Mouse (Mus musculus) gastrocnemius, adult 18-20 months (tissue): ENCODE measurements at regions not wholly inside any gene's neighbourhood (a gene's known extent, or its start where the extent isn't known, plus 50 kb on each side); places are given as distances from the start of the nearest gene placed in this dataset.
A peak's percentile ranks its signal among the peaks of the same experiment; 100 is the strongest.

Source experiments
- DNase-seq: peaks from one replicate; pipeline ENCODE4 v3.0.0; 2021; ENCODE audit warnings: low spot score

DNA sequence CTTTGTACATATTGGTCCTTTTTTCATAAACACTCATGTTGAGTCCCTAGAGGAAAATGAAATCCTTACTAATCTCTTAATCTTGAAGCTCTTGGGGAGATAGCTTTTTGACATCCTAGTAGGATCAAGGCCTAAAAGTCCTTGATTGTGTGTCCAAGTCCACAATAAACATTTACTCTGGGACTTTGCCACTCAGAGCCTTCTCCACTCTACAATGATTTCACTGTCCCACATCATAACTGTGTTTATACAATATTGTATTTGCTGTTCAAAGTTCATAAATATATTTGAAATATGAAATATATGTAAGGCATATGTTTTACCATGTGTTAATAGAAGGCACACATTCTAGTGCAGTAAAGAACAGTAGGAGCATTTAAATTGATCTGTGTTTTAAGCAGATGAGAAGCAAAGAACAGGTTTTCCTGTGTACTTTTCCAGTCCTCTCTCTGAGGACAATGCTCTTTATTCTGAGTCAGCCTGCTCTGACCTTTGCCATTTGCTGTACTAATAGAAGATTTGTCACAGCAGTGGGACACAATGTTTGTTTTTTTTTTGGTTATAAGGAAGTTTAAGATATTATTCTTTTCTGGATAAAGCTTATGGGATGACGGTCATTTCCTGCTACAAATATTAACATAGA, 130.7 kb upstream of the Gprin3 start:
- DNase-seq = no peak

DNA sequence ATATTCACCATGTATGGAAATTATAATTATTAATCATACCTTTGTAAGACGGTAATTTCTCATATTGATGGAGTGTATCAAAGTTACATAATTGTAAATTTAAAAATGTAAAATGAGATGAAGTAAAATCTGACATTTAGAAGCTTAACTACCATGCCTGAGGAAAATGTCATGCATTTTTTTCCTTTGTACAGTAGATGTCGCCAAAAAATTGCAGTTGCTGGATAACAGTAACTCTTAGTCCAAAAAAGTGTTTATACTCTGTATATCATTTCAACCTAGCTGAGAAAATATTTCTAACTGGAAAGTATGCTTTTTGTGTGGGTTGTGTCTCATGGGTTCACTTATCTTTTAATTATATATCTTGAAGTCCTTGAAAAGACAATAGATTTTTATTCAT, 110.9 kb upstream of the Gprin3 start:
- no peak for DNase-seq

DNA sequence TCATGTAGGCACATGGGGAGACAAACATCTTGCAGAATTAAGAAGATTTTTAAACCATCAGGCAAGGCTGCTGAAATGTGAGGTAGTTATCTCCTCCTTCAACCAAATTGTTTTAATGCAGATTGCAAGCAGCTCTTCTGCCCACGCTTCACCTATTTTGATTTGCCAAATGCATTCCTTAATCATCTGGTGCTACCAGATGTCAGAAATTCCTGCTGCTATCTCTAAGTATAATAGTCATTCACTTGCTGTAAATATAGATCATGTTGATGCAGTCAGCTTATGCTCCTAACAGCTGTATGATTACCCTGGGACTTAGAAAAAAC, 98.8 kb upstream of the Gprin3 start:
- DNase-seq = no peak

DNA sequence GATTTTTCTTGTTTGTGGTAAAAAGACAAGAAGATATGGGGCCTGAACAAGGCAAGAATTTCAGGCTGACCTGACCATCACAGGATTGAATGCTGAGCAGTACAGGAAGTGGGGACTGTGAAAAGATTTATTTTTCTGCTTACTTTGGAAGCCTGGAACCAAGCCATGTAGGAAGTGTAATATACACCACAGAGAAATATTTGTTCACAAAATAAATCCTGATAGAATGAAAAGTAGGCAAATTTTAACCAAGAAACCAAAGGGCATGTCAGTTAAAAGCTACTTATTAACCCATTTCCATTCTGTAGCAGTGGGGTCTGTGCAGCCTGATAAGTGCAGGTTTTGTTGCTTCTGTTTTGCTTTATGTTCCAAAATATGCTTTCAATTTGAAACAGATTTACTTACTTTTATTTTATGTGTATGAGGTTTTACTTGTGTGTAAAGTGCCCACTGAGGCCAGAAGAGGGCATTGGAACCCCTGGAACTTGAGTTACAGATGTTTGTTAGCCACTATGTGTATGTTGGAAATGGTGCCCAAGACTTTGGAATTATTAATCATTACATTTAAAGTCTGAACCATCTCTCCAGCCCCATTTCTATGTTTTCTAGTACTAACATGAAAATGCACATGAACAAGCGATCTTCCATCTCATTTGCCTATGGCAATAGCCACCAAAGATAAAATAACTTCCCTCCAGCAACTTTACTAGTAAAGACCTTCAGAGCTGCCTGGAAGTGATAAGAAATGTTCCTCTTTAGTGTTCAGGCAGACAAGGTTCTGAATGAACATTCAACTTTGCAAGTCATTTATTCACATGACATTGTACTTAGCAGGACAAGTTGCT, 98.2 kb upstream of the Gprin3 start:
- no peak for DNase-seq

DNA sequence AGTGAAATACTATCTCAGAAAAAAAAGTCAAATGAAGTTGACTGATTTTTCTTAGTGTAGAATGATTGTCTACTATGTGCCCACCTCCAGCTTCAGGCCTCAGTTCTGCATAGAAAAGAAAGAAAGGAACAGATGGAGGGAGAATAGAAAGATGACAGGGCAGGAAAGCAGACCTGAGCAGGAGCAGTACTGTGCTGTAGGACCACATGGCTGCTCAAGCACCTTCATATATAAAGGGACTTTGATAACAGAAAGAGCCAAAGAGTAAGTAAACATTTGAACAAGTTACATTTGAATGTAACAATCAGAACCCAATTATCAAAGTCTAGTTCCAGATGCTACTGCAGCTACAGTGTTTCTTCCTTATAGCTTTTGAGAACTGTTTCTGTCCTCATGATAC, 96.9 kb upstream of the Gprin3 start:
- no peak for DNase-seq

DNA sequence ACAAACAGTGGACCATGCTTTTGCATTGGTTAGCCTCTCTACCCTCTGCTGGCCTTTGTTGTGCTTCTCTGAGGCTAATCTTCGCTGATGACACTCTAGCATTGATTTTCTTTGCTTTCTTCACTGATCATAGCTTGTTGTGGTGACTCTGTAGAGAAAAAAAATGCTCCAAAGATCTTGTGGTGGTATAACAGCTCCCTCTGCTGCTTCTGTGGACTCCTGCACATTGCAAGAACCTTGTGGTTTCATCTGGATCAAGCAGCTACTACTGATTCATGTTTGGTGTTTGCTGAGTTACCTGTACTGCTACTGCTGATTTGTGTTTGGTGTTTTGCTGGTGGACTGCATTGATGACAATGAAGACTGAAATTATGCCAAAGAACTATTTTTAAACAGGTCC, 74.7 kb upstream of the Gprin3 start:
- DNase-seq = no peak

DNA sequence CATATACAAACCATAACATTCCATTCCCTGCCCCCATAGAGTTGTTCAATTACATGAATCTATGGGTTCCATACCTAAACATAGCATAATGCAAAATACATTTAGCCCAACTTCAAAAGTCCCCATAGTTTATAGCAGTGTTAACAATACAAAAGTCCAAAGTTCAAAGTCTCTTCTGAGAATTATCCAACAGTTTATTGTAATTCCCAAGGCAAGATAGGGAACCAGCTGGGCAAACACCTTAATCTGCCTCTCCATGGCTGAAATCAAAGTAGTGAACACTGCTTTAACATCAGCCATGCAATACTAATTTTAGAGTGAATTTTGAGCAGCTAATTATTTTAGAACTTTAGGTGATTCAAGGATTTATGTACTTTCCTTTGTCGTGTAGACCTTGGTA, 72.7 kb upstream of the Gprin3 start:
- no peak for DNase-seq

DNA sequence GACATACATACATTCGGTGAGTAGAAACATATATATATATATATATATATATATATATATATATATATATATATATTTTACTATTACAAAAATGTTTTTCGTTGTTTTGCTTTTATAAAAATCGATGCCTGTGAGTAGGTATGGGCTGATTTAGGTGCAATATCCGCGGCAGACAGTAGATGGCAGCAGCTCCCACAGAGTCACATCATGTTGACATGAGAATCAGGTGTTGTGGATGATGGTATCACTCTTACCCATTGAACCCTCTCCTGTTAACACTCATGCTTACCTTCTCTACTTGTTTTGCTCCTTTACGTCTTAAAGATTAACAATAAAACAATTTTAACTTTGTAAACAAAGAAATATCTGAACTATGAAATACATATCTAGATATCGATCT, 72.0 kb upstream of the Gprin3 start:
- peak; percentile 44 for DNase-seq

DNA sequence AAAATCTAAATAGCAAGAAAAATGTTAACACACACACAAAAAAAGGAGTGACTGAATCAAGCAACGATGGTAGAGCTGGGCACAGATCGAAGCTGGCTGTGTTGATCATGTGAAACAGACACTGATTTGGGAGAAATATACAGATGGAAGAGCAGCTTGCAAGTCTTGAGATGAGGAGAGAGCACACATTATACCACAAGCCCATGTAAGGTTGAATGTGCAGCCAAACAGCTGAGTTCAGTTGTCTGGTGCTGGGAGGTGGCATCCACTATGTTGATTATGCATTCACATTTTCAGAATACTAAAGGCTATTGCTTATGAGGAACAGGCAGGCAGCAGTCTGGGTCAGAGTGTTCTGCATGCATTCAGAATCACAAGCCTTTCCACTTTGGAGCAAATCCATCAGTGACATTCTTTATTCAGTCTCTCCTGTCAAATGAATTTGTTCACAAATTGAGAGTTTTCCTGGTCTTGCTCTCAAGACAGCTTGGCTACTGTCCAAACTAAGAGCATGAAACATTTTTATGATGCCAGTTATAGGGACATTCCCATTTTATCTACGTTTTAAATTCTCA, 63.0 kb upstream of the Gprin3 start:
- no peak for DNase-seq

DNA sequence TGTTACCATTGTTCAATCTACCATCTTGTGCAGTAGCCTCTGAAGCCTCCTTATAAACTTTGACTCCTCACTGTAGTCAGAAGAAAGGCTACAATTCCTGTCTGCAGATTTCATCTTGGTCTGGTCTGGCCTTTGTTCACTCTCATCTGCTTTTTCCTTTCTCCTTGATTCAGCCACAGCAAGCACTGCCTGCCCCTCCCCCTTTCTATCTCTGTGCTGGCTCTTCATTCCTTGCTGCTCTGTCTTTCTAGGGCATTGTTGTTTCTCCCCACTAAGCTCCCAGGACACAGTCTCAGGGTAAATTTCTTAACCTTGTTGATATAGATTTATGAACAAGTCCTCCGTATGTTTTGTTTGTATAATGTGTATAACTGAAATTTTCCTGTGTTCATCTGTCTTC, 62.3 kb upstream of the Gprin3 start:
- no peak for DNase-seq

DNA sequence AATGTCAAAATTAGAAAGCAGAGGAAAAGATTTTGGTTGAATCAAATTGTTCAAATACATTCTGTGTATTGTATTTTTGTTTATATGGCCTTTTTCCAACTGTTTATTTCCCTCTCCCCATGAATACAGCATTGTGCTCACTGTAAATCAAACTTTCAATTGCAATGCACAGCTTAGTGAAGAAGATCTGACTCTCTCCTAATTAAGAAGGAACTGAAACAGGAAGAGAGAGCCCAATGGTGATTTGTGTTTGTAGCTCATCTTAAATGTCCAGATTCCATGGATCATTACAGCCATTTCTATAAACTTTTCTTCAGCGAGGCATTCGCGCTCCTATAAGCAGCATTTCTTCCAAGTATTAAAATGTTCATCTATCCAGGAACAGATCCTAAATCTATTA, 57.9 kb upstream of the Gprin3 start:
- DNase-seq = no peak

DNA sequence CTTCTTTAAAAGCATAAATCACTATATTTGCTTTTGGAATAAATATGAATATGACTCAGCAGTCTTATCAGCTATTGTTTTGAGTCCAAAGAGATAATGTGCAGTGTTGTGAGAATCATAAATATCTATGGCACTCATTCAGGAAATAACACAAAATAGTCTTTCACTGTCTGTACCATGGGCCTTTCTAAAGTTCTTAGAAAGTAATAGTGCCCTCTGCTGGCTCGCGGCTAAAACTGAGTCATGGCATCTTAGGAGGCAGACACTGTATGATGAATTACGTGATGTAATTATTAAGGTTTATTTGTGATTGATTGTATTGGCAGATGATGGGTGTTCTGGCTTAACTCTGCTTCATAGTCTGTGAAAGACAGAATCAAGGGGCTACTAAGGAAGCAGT, 57.5 kb upstream of the Gprin3 start:
- DNase-seq = peak; percentile 35
